Mouse (Mus musculus) Muller cell, postnatal 12 days (primary cell): ENCODE measurements around the gene Pex26.

Experiments
- DNase-seq: peaks from one replicate; pipeline ENCODE4 v3.0.0-alpha.2; 2015; ENCODE audit errors: inconsistent ontology term

Pex26 gene

GRCm38 (mm10) chr6:121238209-121238608 is 54.7 kb downstream of the Pex26 start:
- DNase-seq: no peak

- no peak for DNase-seq
Measured at GRCm38 (mm10) chr6:121241780-121242179, 58.3 kb downstream of the Pex26 start.

GRCm38 (mm10) chr6:121243161-121243560 is 59.7 kb downstream of the Pex26 start:
- no peak for DNase-seq

GRCm38 (mm10) chr6:121245127-121246036 is 61.9 kb downstream of the Pex26 start, which contains the start of gene Usp18:
Usp18 (plus strand) TSS chr6:121245906.
- DNase-seq: peak; percentile 97

- peak; percentile 4 for DNase-seq
Measured at GRCm38 (mm10) chr6:121246037-121246361, 62.5 kb downstream of the Pex26 start.
